Mouse (Mus musculus) heart, embryonic 11.5 days (tissue): ENCODE results near the gene Casp1. TPM values are rescaled to one million over a fixed set of nuclear protein-coding genes. Genes with fewer than 3 reads are reported as not detected.

Experiments used
- ATAC-seq: fragments of 200-750 bp; cut with Nextera tagmentation; replicated peaks from 2 replicates; pipeline ENCODE4 v1.8.0; 2017; ENCODE audit warnings: moderate library complexity; ENCODE audit not compliant: insufficient number of reproducible peaks, low FRiP score, low TSS enrichment
- H3K27ac ChIP-seq: fragments of 300-500 bp; sonication (generic); 2 replicates; pipeline ENCODE4 v1.5.1; 2014; ENCODE audit warnings: mild to moderate bottlenecking, low read depth, low read length
- H3K27me3 ChIP-seq: fragments of 300-500 bp; sonication (generic); 2 replicates; pipeline ENCODE4 v1.6.1; 2014; ENCODE audit warnings: mild to moderate bottlenecking, low read length, mixed read lengths; ENCODE audit not compliant: control insufficient read depth, insufficient read depth
- H3K36me3 ChIP-seq: fragments of 300-500 bp; sonication (generic); 2 replicates; pipeline ENCODE4 v1.6.1; 2014; ENCODE audit warnings: mild to moderate bottlenecking, low read length, moderate library complexity, mixed read lengths; ENCODE audit not compliant: control insufficient read depth, insufficient read depth
- H3K4me1 ChIP-seq: fragments of 300-500 bp; sonication (generic); 2 replicates; pipeline ENCODE4 v1.6.1; 2014; ENCODE audit warnings: low read length; ENCODE audit not compliant: control insufficient read depth, insufficient read depth
- H3K4me2 ChIP-seq: fragments of 300-500 bp; sonication (generic); 2 replicates; pipeline ENCODE4 v1.6.1; 2014; ENCODE audit warnings: mild to moderate bottlenecking, moderate library complexity
- H3K4me3 ChIP-seq: fragments of 300-500 bp; sonication (generic); 2 replicates; pipeline ENCODE4 v1.5.1; 2014; ENCODE audit warnings: low read depth, low read length
- H3K9ac ChIP-seq: fragments of 300-500 bp; sonication (generic); 2 replicates; pipeline ENCODE4 v1.6.1; 2014; ENCODE audit warnings: mild to moderate bottlenecking, low read depth, low read length, moderate library complexity
- H3K9me3 ChIP-seq: fragments of 300-500 bp; sonication (generic); replicated peaks from 2 replicates; pipeline ENCODE4 v1.6.1; 2016; ENCODE audit warnings: low read length; ENCODE audit not compliant: control insufficient read depth
- WGBS: fragments of 180-500 bp; shearing (Covaris S2); extraction: QIAGEN DNeasy Blood & Tissue Kit; methylation state at CpG from one replicate; pipeline ENCODE4 v1.1.7; 2014; ENCODE audit not compliant: insufficient replicate concordance; 5-methylcytosine and 5-hydroxymethylcytosine counted together
- polyA plus RNA-seq: library from polyadenylated mRNA; unstranded; fragments of >200 nt; fragmentation: Nextera tagmentation; extraction: Ambion mirVana; gene quantifications from 2 replicates; pipeline ENCODE4 v1.2.1, GENCODE M21; 2014

Casp1 gene
- polyA plus RNA-seq = 0.34 and 0.57 TPM in 2 replicates

DNA sequence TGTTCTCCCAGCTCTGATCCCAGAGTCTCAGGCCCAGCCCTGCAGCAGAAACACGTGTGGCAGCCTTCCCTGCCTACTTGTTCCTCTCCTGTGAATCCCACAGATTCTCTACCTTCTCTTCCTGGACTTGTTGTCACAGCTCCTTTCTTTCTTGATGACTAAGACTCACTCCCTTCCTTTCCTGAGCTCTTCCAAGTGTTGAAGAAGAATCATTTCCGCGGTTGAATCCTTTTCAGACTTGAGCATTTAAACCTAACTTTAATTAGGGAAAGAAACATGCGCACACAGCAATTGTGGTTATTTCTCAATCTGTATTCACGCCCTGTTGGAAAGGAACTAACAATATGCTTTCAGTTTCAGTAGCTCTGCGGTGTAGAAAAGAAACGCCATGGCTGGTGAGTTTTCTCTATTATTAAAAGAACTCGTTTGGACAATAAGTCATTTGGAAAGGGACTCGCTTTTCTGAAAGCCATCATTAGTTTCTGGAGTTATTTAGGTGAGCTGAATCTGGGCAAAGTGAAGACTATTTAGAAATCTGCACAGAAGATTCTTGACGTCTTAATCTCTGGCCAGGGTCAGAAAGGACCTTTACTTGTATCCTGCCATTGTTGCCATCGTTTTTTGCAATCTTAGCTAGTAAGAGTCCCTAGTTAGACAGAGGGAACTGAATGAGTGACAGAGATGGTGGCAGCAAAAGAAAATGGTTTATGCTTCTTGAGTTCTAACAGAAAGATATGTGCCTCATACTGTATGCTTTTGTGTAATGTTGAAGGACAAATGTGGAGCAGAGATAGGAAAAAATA, at the start of gene Casp1:
Casp1 (plus strand) TSS at position 189 of the 803 bp plus-strand sequence.
- H3K27me3 ChIP-seq = no peaks in the 10 kb centered on the region
- no peak for ATAC-seq
- no peaks in the 10 kb centered on the region for H3K36me3 ChIP-seq
- H3K9me3 ChIP-seq = no peaks in the 10 kb centered on the region
- no peak within 1 kb of the TSS for H3K27ac ChIP-seq
- H3K4me1 ChIP-seq = no peaks in the 10 kb centered on the region
- WGBS = 73% methylated on average over 11 of the region's 11 CpGs
- no peak within 1 kb of the TSS for H3K4me3 ChIP-seq
- no peak within 1 kb of the TSS for H3K4me2 ChIP-seq
- no peak within 1 kb of the TSS for H3K9ac ChIP-seq

DNA sequence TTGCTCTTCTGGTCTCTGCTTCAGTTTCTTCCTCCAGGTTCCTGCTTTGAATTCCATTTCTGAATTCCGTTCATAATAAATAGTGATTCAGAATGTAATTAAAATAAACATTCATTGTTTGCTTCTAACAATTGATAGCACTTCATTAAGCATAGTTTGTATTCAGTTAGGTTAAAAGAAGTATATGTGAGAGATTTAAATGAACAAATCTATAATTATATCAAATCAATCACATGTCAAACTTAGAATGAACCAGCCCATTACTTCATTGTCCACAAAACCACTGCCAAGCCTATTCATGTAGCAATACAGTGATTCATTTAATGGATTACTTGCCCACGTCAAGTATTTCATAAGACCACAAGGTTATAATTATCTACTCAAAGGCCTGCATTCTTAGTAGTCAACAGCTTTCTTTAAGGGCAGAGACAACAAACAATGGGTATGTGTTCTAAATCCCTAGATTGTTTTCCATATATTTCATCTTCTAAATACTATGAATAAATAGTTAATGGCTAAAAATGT, 34.3 kb upstream of the Casp1 start:
- no peaks in the 10 kb centered on the region for H3K4me1 ChIP-seq
- WGBS = 69% methylated on average over 2 of the region's 2 CpGs
- H3K27ac ChIP-seq = no peak overlapping the region
- no peaks in the 10 kb centered on the region for H3K36me3 ChIP-seq
- no peaks in the 10 kb centered on the region for H3K9me3 ChIP-seq
- H3K9ac ChIP-seq = no peak overlapping the region
- H3K4me2 ChIP-seq = no peak overlapping the region
- ATAC-seq = no peak
- no peak overlapping the region for H3K4me3 ChIP-seq
- H3K27me3 ChIP-seq = no peaks in the 10 kb centered on the region

- H3K27ac ChIP-seq = no peak overlapping the region
- WGBS = 81% methylated on average over 2 of the region's 2 CpGs
- H3K4me2 ChIP-seq = no peak overlapping the region
- no peak overlapping the region for H3K9ac ChIP-seq
- H3K4me1 ChIP-seq = no peaks in the 10 kb centered on the region
- no peaks in the 10 kb centered on the region for H3K27me3 ChIP-seq
- ATAC-seq = no peak
- H3K9me3 ChIP-seq = no peaks in the 10 kb centered on the region
- H3K4me3 ChIP-seq = no peak overlapping the region
- no peaks in the 10 kb centered on the region for H3K36me3 ChIP-seq
Observed at GRCm38 (mm10) chr9:5270274-5270673, 28.0 kb upstream of the Casp1 start.

GRCm38 (mm10) chr9:5270884-5271283, 27.4 kb upstream of the Casp1 start:
- Histone ChIP-seq H3K9me3 (no peaks in the 10 kb centered on the region), H3K4me2 (no peak overlapping the region), H3K4me3 (no peak overlapping the region), H3K4me1 (no peaks in the 10 kb centered on the region), H3K36me3 (no peaks in the 10 kb centered on the region), H3K9ac (no peak overlapping the region), H3K27ac (no peak overlapping the region), H3K27me3 (no peaks in the 10 kb centered on the region)
- ATAC-seq = no peak
- WGBS = 58% methylated on average over 1 of the region's 1 CpGs

- 58% methylated on average over 6 of the region's 6 CpGs for WGBS
- H3K4me2 ChIP-seq = no peak overlapping the region
- no peaks in the 10 kb centered on the region for H3K9me3 ChIP-seq
- no peaks in the 10 kb centered on the region for H3K36me3 ChIP-seq
- no peaks in the 10 kb centered on the region for H3K27me3 ChIP-seq
- H3K4me1 ChIP-seq = no peaks in the 10 kb centered on the region
- no peak overlapping the region for H3K9ac ChIP-seq
- no peak overlapping the region for H3K4me3 ChIP-seq
- peak; percentile 63 for ATAC-seq
- no peak overlapping the region for H3K27ac ChIP-seq
Observed at GRCm38 (mm10) chr9:5271334-5271845, 26.9 kb upstream of the Casp1 start.

GRCm38 (mm10) chr9:5286071-5286470, 12.2 kb upstream of the Casp1 start:
- no peak for ATAC-seq
- H3K4me3 ChIP-seq = no peak overlapping the region

DNA sequence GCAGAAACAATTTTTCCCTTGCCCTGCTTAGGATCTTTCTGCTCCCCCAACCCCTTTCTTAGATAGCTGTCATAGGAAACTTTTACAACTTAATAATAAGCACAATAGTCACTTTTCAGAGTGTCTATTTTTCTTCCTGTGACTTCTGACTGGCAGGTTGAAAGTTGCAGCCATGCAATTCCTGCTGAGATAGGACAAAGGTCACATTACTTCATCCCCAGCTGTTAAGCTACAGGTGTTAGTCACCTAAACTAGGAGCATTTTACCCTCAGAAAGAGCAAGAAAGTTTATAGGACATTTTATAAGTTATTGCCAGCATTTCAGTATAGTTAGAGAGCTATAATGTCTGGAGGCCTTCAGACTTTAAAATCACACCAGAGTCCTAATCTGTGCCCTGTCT, 11.7 kb upstream of the Casp1 start:
- Histone ChIP-seq H3K9ac (no peak overlapping the region), H3K4me2 (no peak overlapping the region), H3K4me1 (no peaks in the 10 kb centered on the region), H3K4me3 (no peak overlapping the region), H3K27ac (no peak overlapping the region), H3K36me3 (no peaks in the 10 kb centered on the region), H3K9me3 (no peaks in the 10 kb centered on the region), H3K27me3 (no peaks in the 10 kb centered on the region)
- no peak for ATAC-seq

More at GRCm38 (mm10) chr9:5286071-5286470, 12.2 kb upstream of the Casp1 start:
- H3K4me1 ChIP-seq = no peaks in the 10 kb centered on the region
- no peaks in the 10 kb centered on the region for H3K36me3 ChIP-seq
- H3K27ac ChIP-seq = no peak overlapping the region
- no peaks in the 10 kb centered on the region for H3K27me3 ChIP-seq
- no peaks in the 10 kb centered on the region for H3K9me3 ChIP-seq
- H3K4me2 ChIP-seq = no peak overlapping the region
- WGBS = 82% methylated on average over 2 of the region's 2 CpGs
- no peak overlapping the region for H3K9ac ChIP-seq

DNA sequence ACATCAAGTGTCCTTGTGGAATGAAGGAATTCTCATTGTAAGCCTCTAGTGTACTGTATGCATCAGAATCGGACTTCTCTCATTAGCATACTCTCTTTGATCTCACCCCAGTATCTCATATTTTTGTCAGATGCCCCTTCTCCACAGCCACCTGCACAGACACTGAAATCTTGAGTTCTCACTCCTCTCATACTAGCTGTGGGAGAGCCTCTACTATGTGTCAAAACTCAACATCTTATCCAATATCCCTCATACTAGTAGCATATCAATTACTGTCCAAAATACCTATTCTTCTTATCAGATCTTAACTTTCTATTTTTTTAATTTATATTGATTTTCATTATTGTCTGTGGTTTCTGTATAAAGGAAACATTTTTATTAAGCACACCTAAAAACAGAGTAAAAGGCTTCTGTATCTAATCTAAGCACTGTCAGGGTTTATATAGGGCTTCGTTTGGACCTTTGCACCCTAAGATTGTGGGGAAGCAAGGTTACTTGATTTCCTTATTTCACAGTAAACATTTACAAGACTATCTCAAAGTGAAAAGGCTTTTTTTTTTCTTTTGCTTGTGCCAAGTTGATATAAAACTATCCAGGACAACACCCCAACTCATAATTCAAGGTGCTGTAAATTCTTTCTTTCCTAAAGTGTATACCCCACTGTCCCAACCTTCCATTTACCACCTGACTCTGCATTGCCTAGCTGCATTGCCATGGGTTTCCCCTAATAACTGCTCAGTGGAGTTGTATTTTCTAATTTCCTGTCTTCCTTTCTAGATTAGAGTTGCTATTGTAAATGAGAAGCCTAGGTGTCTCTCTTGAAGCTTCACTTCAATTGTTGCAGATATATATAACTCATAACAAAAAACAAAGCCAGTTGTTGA, 1.7 kb upstream of the Casp1 start:
- H3K4me2 ChIP-seq = no peak overlapping the region
- H3K27ac ChIP-seq = no peak overlapping the region
- no peaks in the 10 kb centered on the region for H3K4me1 ChIP-seq
- no peaks in the 10 kb centered on the region for H3K27me3 ChIP-seq
- no peaks in the 10 kb centered on the region for H3K36me3 ChIP-seq
- H3K9ac ChIP-seq = no peak overlapping the region
- WGBS = 74% methylated on average over 2 of the region's 2 CpGs
- H3K9me3 ChIP-seq = no peaks in the 10 kb centered on the region
- H3K4me3 ChIP-seq = no peak overlapping the region
- ATAC-seq = no peak
